Mouse (Mus musculus): Measurements from ENCODE around the gene Olfr538.
"Not testable (repeated sequence)": the region's sequence is repeated elsewhere in the genome, so short reads cannot be mapped to it uniquely, and the experiment has no call there.

Olfr538 gene

GRCm38 (mm10) chr7:140567586-140567985, at the start of gene Olfr538:
Gene Olfr538 (plus strand): TSS chr7:140567886.
- no peak for DNase-seq

- no peak for DNase-seq
These were observed 27.9 kb upstream of the Olfr538 start for GRCm38 (mm10) chr7:140539746-140540145.

DNA sequence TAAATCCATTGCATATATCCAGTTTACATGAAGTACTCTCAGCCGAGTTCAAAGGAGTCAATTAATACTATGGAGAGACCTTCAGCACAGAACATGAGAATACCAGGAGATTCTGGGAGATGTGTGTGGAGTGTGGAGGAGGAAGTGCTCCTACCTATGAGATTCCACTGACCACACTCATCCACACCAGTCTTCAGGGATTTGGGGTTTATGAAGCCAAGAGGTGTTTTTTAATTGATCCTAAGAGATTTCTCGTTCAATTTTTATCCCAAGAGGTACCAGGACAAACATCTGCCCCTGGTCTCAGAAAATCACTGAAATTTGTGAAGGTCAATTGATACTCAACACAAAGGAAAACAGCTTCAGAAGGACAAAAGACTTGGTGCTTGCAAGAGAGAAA, 33.3 kb downstream of the Olfr538 start, which contains the start of gene Olfr46:
Olfr46 (plus strand) TSS at position 301 of the 400 bp plus-strand sequence.
- DNase-seq: not testable (repeated sequence)

Data from cerebellum, adult 18-20 months (tissue).